Mouse (Mus musculus): ENCODE data around the gene AU022252. TPM values are rescaled to one million over a fixed set of nuclear protein-coding genes. Genes with fewer than 3 reads are reported as not detected.
"Not testable (repeated sequence)": the region's sequence is repeated elsewhere in the genome, so short reads cannot be mapped to it uniquely, and the experiment has no call there.

Gene AU022252
- total RNA-seq (2014; rRNA removed) (17.6 and 23.2 TPM in 2 replicates), polyA plus RNA-seq (2015; fragmentation: Nextera tagmentation; extraction: Ambion mirVana) (22.7 and 23.4 TPM in 2 replicates)

GRCm38 (mm10) chr4:119232410-119233255 lies at the start of gene AU022252, which contains the start of gene P3h1:
Gene AU022252, minus strand, starts transcription at chr4:119232712.
Gene P3h1, plus strand, starts transcription at chr4:119232915.
- DNase-seq, result peak; percentile 99
- no peak for TF ChIP-seq CTCF (IDR thresholded peaks at IDR 0.05; ENCODE audit: low read depth)
- H3K4me2 ChIP-seq (ENCODE audit: low read depth), result peak within 1 kb of the TSS; percentile 85
- WGBS, result 1% methylated on average over 71 of the region's 71 CpGs
- peak within 1 kb of the TSS; percentile 77 for H3K27ac ChIP-seq (ENCODE audit: low read depth, low read length)
- no peaks in the 10 kb centered on the region for H3K27me3 ChIP-seq (ENCODE audit: insufficient read depth, low read length)
- H3K9ac ChIP-seq, result peak within 1 kb of the TSS; percentile 65
- no peaks in the 10 kb centered on the region for H3K9me3 ChIP-seq (ENCODE audit: low read length)
- H3K4me1 ChIP-seq (ENCODE audit: insufficient read depth), result peaks cover 4% of the 10 kb centered on the region; the same call in 1 of the 2 replicates
- peak within 1 kb of the TSS; percentile 73 for H3K4me3 ChIP-seq (ENCODE audit: low read depth, low read length)
- H3K36me3 ChIP-seq (ENCODE audit: insufficient read depth), result peaks cover 23% of the 10 kb centered on the region
- peak; percentile 97 for ATAC-seq

GRCm38 (mm10) chr4:119278784-119279183 lies 46.3 kb upstream of the AU022252 start:
- not testable (repeated sequence) for H3K9ac ChIP-seq; H3K27ac ChIP-seq (ENCODE audit: low read depth, low read length); ATAC-seq; H3K27me3 ChIP-seq (ENCODE audit: insufficient read depth, low read length); H3K4me1 ChIP-seq (ENCODE audit: insufficient read depth); H3K9me3 ChIP-seq (ENCODE audit: low read length); H3K4me2 ChIP-seq (ENCODE audit: low read depth); H3K4me3 ChIP-seq (ENCODE audit: low read depth, low read length); DNase-seq
- H3K36me3 ChIP-seq (ENCODE audit: insufficient read depth), result peaks cover 78% of the 10 kb centered on the region
- WGBS, result 88% methylated on average over 15 of the region's 15 CpGs

DNA sequence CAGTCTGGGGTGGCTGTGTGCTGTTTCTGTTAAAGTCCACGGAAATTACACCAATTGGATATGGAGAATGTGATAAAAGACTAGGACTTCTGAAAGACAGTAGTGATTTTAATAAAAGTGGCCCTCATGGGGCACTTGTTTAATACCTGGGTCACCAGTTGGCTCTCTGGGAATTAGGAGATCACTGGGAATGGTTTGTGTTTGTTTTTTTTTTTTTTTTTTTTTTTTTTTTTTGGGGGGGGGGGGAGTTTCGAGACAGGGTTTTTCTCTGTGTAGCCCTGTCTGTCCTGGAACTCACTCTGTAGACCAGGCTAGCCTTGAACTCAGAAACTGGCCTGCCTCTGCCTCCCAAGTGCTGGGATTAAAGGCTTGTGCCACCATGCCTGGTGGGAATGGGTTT lies 43.2 kb upstream of the AU022252 start:
- Histone ChIP-seq H3K4me1 (ENCODE audit: insufficient read depth) (no peaks in the 10 kb centered on the region), H3K4me3 (ENCODE audit: low read depth, low read length) (no peak overlapping the region), H3K27me3 (ENCODE audit: insufficient read depth, low read length) (no peaks in the 10 kb centered on the region), H3K9ac (no peak overlapping the region), H3K27ac (ENCODE audit: low read depth, low read length) (no peak overlapping the region), H3K9me3 (ENCODE audit: low read length) (no peaks in the 10 kb centered on the region), H3K36me3 (ENCODE audit: insufficient read depth) (peaks cover 80% of the 10 kb centered on the region), H3K4me2 (ENCODE audit: low read depth) (no peak overlapping the region)
- no peak for TF ChIP-seq CTCF (IDR thresholded peaks at IDR 0.05; ENCODE audit: low read depth)
- ATAC-seq (no peak), DNase-seq (no peak)
- WGBS, result 76% methylated on average over 2 of the region's 2 CpGs

GRCm38 (mm10) chr4:119275226-119275625 lies 42.7 kb upstream of the AU022252 start:
- Histone ChIP-seq H3K9me3 (ENCODE audit: low read length) (no peaks in the 10 kb centered on the region), H3K36me3 (ENCODE audit: insufficient read depth) (peaks cover 80% of the 10 kb centered on the region), H3K27me3 (ENCODE audit: insufficient read depth, low read length) (no peaks in the 10 kb centered on the region), H3K4me1 (ENCODE audit: insufficient read depth) (no peaks in the 10 kb centered on the region), H3K27ac (ENCODE audit: low read depth, low read length) (no peak overlapping the region), H3K4me2 (ENCODE audit: low read depth) (no peak overlapping the region), H3K9ac (no peak overlapping the region), H3K4me3 (ENCODE audit: low read depth, low read length) (no peak overlapping the region)
- no peak for DNase-seq
- ATAC-seq, result no peak
- TF ChIP-seq CTCF (IDR thresholded peaks at IDR 0.05; ENCODE audit: low read depth), result no peak
- WGBS, result 77% methylated on average over 2 of the region's 2 CpGs

GRCm38 (mm10) chr4:119274627-119275026 lies 42.1 kb upstream of the AU022252 start:
- Histone ChIP-seq H3K27ac (ENCODE audit: low read depth, low read length) (no peak overlapping the region), H3K27me3 (ENCODE audit: insufficient read depth, low read length) (no peaks in the 10 kb centered on the region), H3K9me3 (ENCODE audit: low read length) (no peaks in the 10 kb centered on the region), H3K4me1 (ENCODE audit: insufficient read depth) (no peaks in the 10 kb centered on the region), H3K4me3 (ENCODE audit: low read depth, low read length) (no peak overlapping the region), H3K36me3 (ENCODE audit: insufficient read depth) (peaks cover 74% of the 10 kb centered on the region), H3K4me2 (ENCODE audit: low read depth) (no peak overlapping the region), H3K9ac (no peak overlapping the region)
- ATAC-seq (no peak), DNase-seq (no peak)
- no peak for TF ChIP-seq CTCF (IDR thresholded peaks at IDR 0.05; ENCODE audit: low read depth)
- 83% methylated on average over 1 of the region's 1 CpGs for WGBS

DNA sequence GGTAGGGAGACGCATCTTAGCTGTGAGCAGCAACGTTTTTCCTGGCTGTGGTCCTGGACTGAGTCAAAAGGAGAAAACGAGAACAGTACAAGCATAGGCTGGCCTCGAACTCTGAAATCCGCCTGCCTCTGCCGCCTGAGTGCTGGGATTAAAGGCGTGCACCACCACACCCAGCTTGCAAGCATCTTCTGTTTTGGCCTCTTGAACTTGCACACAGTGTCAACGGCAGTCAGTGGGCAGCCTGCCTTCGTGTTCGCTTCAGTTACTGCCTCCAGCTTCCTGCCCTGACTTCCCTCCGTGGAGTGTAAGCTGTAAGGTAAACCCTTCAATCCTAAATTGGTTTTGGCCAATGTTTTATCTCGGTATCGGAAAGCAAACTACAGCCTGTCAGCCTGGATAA lies 34.1 kb upstream of the AU022252 start:
- ATAC-seq (no peak), DNase-seq (no peak)
- Histone ChIP-seq H3K4me2 (ENCODE audit: low read depth) (no peak overlapping the region), H3K4me1 (ENCODE audit: insufficient read depth) (no peaks in the 10 kb centered on the region), H3K9me3 (ENCODE audit: low read length) (no peaks in the 10 kb centered on the region), H3K27ac (ENCODE audit: low read depth, low read length) (no peak overlapping the region), H3K9ac (no peak overlapping the region), H3K4me3 (ENCODE audit: low read depth, low read length) (no peak overlapping the region), H3K27me3 (ENCODE audit: insufficient read depth, low read length) (no peaks in the 10 kb centered on the region), H3K36me3 (ENCODE audit: insufficient read depth) (peaks cover 14% of the 10 kb centered on the region)
- 74% methylated on average over 13 of the region's 13 CpGs for WGBS
- no peak for TF ChIP-seq CTCF (IDR thresholded peaks at IDR 0.05; ENCODE audit: low read depth)

- Histone ChIP-seq H3K27me3 (ENCODE audit: insufficient read depth, low read length) (no peaks in the 10 kb centered on the region), H3K4me1 (ENCODE audit: insufficient read depth) (no peaks in the 10 kb centered on the region), H3K4me2 (ENCODE audit: low read depth) (no peak overlapping the region), H3K36me3 (ENCODE audit: insufficient read depth) (peaks cover 3% of the 10 kb centered on the region; the same call in 1 of the 2 replicates), H3K9me3 (ENCODE audit: low read length) (no peaks in the 10 kb centered on the region), H3K9ac (no peak overlapping the region), H3K27ac (ENCODE audit: low read depth, low read length) (no peak overlapping the region), H3K4me3 (ENCODE audit: low read depth, low read length) (no peak overlapping the region)
- WGBS, result 72% methylated on average over 3 of the region's 3 CpGs
- ATAC-seq (no peak), DNase-seq (no peak)
- no peak for TF ChIP-seq CTCF (IDR thresholded peaks at IDR 0.05; ENCODE audit: low read depth)
Measured at GRCm38 (mm10) chr4:119263459-119263858, 30.9 kb upstream of the AU022252 start.
